Mouse (Mus musculus): ENCODE measurements around the gene Il11ra1. TPM values are rescaled to one million over a fixed set of nuclear protein-coding genes. Genes with fewer than 3 reads are reported as not detected.

The Il11ra1 gene
- polyA plus RNA-seq, 1 experiment from 2014 or later = 31.5 TPM

- ATAC-seq = no peak
- H3K36me3 ChIP-seq (ENCODE audit: control insufficient read depth, insufficient read depth, low read length) = no peaks in the 10 kb centered on the region
- H3K4me2 ChIP-seq (ENCODE audit: low read length) = no peak overlapping the region
- no peak overlapping the region for H3K9ac ChIP-seq (ENCODE audit: low read depth, low read length)
- no peaks in the 10 kb centered on the region for H3K9me3 ChIP-seq (replicated peaks; ENCODE audit: control insufficient read depth, low read length, poor library complexity, severe bottlenecking)
- H3K4me3 ChIP-seq (ENCODE audit: low read depth, low read length) = no peak overlapping the region
- H3K27ac ChIP-seq (ENCODE audit: low read length) = no peak overlapping the region
- whole genome bisulfite sequencing = 70% methylated on average over 4 of the region's 4 CpGs
- peaks cover 54% of the 10 kb centered on the region for H3K4me1 ChIP-seq (ENCODE audit: control insufficient read depth, insufficient read depth, low read length)
- H3K27me3 ChIP-seq (ENCODE audit: control insufficient read depth, insufficient read depth, low read depth, low read length) = no peaks in the 10 kb centered on the region
Measured at GRCm38 (mm10) chr4:41710229-41710628, 10.4 kb downstream of the Il11ra1 start.

GRCm38 (mm10) chr4:41711705-41712375, 12.1 kb downstream of the Il11ra1 start:
- Histone ChIP-seq H3K27ac (ENCODE audit: low read length) (no peak overlapping the region), H3K4me1 (ENCODE audit: control insufficient read depth, insufficient read depth, low read length) (peaks cover 44% of the 10 kb centered on the region), H3K9ac (ENCODE audit: low read depth, low read length) (peak overlapping the region; percentile 89), H3K4me3 (ENCODE audit: low read depth, low read length) (peak overlapping the region; percentile 71), H3K27me3 (ENCODE audit: control insufficient read depth, insufficient read depth, low read depth, low read length) (no peaks in the 10 kb centered on the region), H3K4me2 (ENCODE audit: low read length) (peak overlapping the region; percentile 90), H3K9me3 (replicated peaks; ENCODE audit: control insufficient read depth, low read length, poor library complexity, severe bottlenecking) (no peaks in the 10 kb centered on the region), H3K36me3 (ENCODE audit: control insufficient read depth, insufficient read depth, low read length) (no peaks in the 10 kb centered on the region; the same call in 1 of the 2 replicates)
- ATAC-seq = no peak
- WGBS = 72% methylated on average over 16 of the region's 16 CpGs

- peak; percentile 19 for ATAC-seq
- H3K4me2 ChIP-seq (ENCODE audit: low read length) = peak overlapping the region; percentile 90
- H3K4me3 ChIP-seq (ENCODE audit: low read depth, low read length) = peak overlapping the region; percentile 71
- H3K27me3 ChIP-seq (ENCODE audit: control insufficient read depth, insufficient read depth, low read depth, low read length) = no peaks in the 10 kb centered on the region
- H3K9ac ChIP-seq (ENCODE audit: low read depth, low read length) = peak overlapping the region; percentile 89
- peaks cover 36% of the 10 kb centered on the region for H3K4me1 ChIP-seq (ENCODE audit: control insufficient read depth, insufficient read depth, low read length)
- peaks cover 4% of the 10 kb centered on the region for H3K36me3 ChIP-seq (ENCODE audit: control insufficient read depth, insufficient read depth, low read length)
- peak overlapping the region; percentile 86 for H3K27ac ChIP-seq (ENCODE audit: low read length)
- no peaks in the 10 kb centered on the region for H3K9me3 ChIP-seq (replicated peaks; ENCODE audit: control insufficient read depth, low read length, poor library complexity, severe bottlenecking)
- 39% methylated on average over 31 of the region's 31 CpGs for WGBS
Measured at GRCm38 (mm10) chr4:41712421-41713196, 12.8 kb downstream of the Il11ra1 start.

GRCm38 (mm10) chr4:41713197-41714067, 13.6 kb downstream of the Il11ra1 start, which contains the start of gene Rpp25l:
Rpp25l (minus strand) TSS chr4:41713534.
- WGBS = under 1% methylated on average over 61 of the region's 61 CpGs
- H3K9me3 ChIP-seq (replicated peaks; ENCODE audit: control insufficient read depth, low read length, poor library complexity, severe bottlenecking) = no peaks in the 10 kb centered on the region
- H3K4me2 ChIP-seq (ENCODE audit: low read length) = peak within 1 kb of the TSS; percentile 90
- peaks cover 31% of the 10 kb centered on the region for H3K4me1 ChIP-seq (ENCODE audit: control insufficient read depth, insufficient read depth, low read length)
- peak within 1 kb of the TSS; percentile 86 for H3K27ac ChIP-seq (ENCODE audit: low read length)
- peak within 1 kb of the TSS; percentile 71 for H3K4me3 ChIP-seq (ENCODE audit: low read depth, low read length)
- peak within 1 kb of the TSS; percentile 89 for H3K9ac ChIP-seq (ENCODE audit: low read depth, low read length)
- ATAC-seq = peak; percentile 75
- H3K27me3 ChIP-seq (ENCODE audit: control insufficient read depth, insufficient read depth, low read depth, low read length) = no peaks in the 10 kb centered on the region
- H3K36me3 ChIP-seq (ENCODE audit: control insufficient read depth, insufficient read depth, low read length) = peaks cover 12% of the 10 kb centered on the region

GRCm38 (mm10) chr4:41714276-41714675, 14.5 kb downstream of the Il11ra1 start:
- H3K4me1 ChIP-seq (ENCODE audit: control insufficient read depth, insufficient read depth, low read length) = peaks cover 31% of the 10 kb centered on the region
- H3K4me2 ChIP-seq (ENCODE audit: low read length) = peak overlapping the region; percentile 90
- ATAC-seq = peak; percentile 18; the same call in 1 of the 2 replicates
- H3K4me3 ChIP-seq (ENCODE audit: low read depth, low read length) = peak overlapping the region; percentile 71
- H3K27me3 ChIP-seq (ENCODE audit: control insufficient read depth, insufficient read depth, low read depth, low read length) = no peaks in the 10 kb centered on the region
- H3K27ac ChIP-seq (ENCODE audit: low read length) = no peak overlapping the region
- no peaks in the 10 kb centered on the region for H3K9me3 ChIP-seq (replicated peaks; ENCODE audit: control insufficient read depth, low read length, poor library complexity, severe bottlenecking)
- WGBS = 10% methylated on average over 8 of the region's 8 CpGs
- 0 out of 2 replicates have a peak overlapping the region, but pooled peaks have one; percentile 39 for H3K9ac ChIP-seq (ENCODE audit: low read depth, low read length)
- peaks cover 16% of the 10 kb centered on the region for H3K36me3 ChIP-seq (ENCODE audit: control insufficient read depth, insufficient read depth, low read length)

GRCm38 (mm10) chr4:41715082-41715481, 15.3 kb downstream of the Il11ra1 start:
- Histone ChIP-seq H3K4me2 (ENCODE audit: low read length) (no peak overlapping the region), H3K4me1 (ENCODE audit: control insufficient read depth, insufficient read depth, low read length) (peaks cover 31% of the 10 kb centered on the region), H3K4me3 (ENCODE audit: low read depth, low read length) (no peak overlapping the region), H3K9me3 (replicated peaks; ENCODE audit: control insufficient read depth, low read length, poor library complexity, severe bottlenecking) (no peaks in the 10 kb centered on the region), H3K27me3 (ENCODE audit: control insufficient read depth, insufficient read depth, low read depth, low read length) (no peaks in the 10 kb centered on the region), H3K36me3 (ENCODE audit: control insufficient read depth, insufficient read depth, low read length) (peaks cover 20% of the 10 kb centered on the region), H3K9ac (ENCODE audit: low read depth, low read length) (no peak overlapping the region), H3K27ac (ENCODE audit: low read length) (no peak overlapping the region)
- ATAC-seq = no peak
- WGBS = 78% methylated on average over 8 of the region's 8 CpGs

- H3K36me3 ChIP-seq (ENCODE audit: control insufficient read depth, insufficient read depth, low read length) = peaks cover 20% of the 10 kb centered on the region
Measured at GRCm38 (mm10) chr4:41715596-41715995, 15.8 kb downstream of the Il11ra1 start.

GRCm38 (mm10) chr4:41716834-41717233, 17.0 kb downstream of the Il11ra1 start:
- H3K9me3 ChIP-seq (replicated peaks; ENCODE audit: control insufficient read depth, low read length, poor library complexity, severe bottlenecking) = no peaks in the 10 kb centered on the region
- peaks cover 20% of the 10 kb centered on the region for H3K36me3 ChIP-seq (ENCODE audit: control insufficient read depth, insufficient read depth, low read length)
- WGBS = 72% methylated on average over 6 of the region's 6 CpGs
- H3K4me3 ChIP-seq (ENCODE audit: low read depth, low read length) = no peak overlapping the region
- no peaks in the 10 kb centered on the region for H3K27me3 ChIP-seq (ENCODE audit: control insufficient read depth, insufficient read depth, low read depth, low read length)
- peaks cover 29% of the 10 kb centered on the region for H3K4me1 ChIP-seq (ENCODE audit: control insufficient read depth, insufficient read depth, low read length)
- H3K27ac ChIP-seq (ENCODE audit: low read length) = no peak overlapping the region
- no peak for ATAC-seq
- H3K9ac ChIP-seq (ENCODE audit: low read depth, low read length) = no peak overlapping the region
- H3K4me2 ChIP-seq (ENCODE audit: low read length) = no peak overlapping the region

More at GRCm38 (mm10) chr4:41715596-41715995, 15.8 kb downstream of the Il11ra1 start:
- H3K27me3 ChIP-seq (ENCODE audit: control insufficient read depth, insufficient read depth, low read depth, low read length) = no peaks in the 10 kb centered on the region
- 84% methylated on average over 5 of the region's 5 CpGs for WGBS
- H3K4me2 ChIP-seq (ENCODE audit: low read length) = no peak overlapping the region
- no peak overlapping the region for H3K9ac ChIP-seq (ENCODE audit: low read depth, low read length)
- H3K27ac ChIP-seq (ENCODE audit: low read length) = no peak overlapping the region
- no peak for ATAC-seq
- no peaks in the 10 kb centered on the region for H3K9me3 ChIP-seq (replicated peaks; ENCODE audit: control insufficient read depth, low read length, poor library complexity, severe bottlenecking)
- peaks cover 31% of the 10 kb centered on the region for H3K4me1 ChIP-seq (ENCODE audit: control insufficient read depth, insufficient read depth, low read length)
- H3K4me3 ChIP-seq (ENCODE audit: low read depth, low read length) = no peak overlapping the region
